Mouse (Mus musculus): ENCODE measurements at regions not wholly inside any gene's neighbourhood (a gene's known extent, or its start where the extent isn't known, plus 50 kb on each side); places are given as distances from the start of the nearest gene placed in this dataset.

DNA sequence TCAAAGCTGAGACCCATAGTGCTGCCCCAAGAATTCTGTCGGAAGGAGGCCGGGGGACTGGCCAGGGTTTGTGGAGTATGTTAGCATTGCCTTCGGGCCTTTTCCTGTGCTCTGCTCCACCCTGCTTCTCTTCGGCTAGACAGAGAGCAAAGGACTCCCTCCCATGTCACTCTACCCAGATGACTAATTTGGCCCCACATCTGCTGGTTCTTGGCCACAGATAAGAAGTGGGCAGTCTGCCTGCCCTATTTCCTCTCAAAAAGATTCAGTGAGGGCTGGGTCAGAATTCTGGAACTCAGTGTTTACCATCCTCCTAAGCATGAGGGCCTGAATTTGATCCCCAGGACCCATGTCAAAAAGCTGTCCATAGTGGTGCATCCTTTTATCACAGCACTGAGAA, 78.0 kb downstream of the Inhbb start:
- TF ChIP-seq POLR2A (IDR thresholded peaks at IDR 0.05; ENCODE audit: extremely low read depth, insufficient read depth, low read length) (no peak), CTCF (IDR thresholded peaks at IDR 0.05; ENCODE audit: extremely low read depth, insufficient read depth, low read length) (no peak)
